Mouse (Mus musculus): ENCODE measurements at regions not wholly inside any gene's neighbourhood (a gene's known extent, or its start where the extent isn't known, plus 50 kb on each side); places are given as distances from the start of the nearest gene placed in this dataset.

DNA sequence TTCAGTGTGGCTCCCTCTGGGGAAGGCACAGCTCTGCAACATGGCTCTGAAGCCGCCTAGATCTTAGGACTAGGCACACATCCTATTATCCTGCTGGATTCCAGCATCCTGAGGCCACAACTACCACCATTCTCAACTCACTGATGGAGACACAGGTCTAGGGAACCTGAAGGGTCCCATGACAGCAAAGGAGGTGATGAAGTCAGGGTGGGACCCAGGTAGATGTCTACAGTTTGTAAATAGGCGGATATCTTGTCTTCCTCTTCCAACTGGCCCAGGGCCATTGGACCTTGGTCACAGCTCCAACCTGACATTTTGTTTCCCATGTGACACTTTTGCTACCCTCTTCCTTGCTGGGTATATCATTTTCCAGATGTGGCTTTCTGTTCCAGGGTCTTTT is 106.4 kb downstream of the Vapb start:
- DNase-seq: no peak
- no peak overlapping the region for H3K4me3 ChIP-seq (ENCODE audit: insufficient read depth, low read depth, low read length)
- WGBS: 95% methylated on average over 2 of the region's 2 CpGs
- H3K27ac ChIP-seq (ENCODE audit: insufficient read depth, low read depth, low read length): no peak overlapping the region
- TF ChIP-seq POLR2A (IDR thresholded peaks at IDR 0.05; ENCODE audit: low read depth, low read length) (no peak), CTCF (conservative IDR thresholded peaks at IDR 0.05; ENCODE audit: insufficient read depth, insufficient read length, low read depth, low read length) (no peak)
- 0 out of 2 replicates have a peak, but pooled peaks cover 4% of the 10 kb centered on the region for H3K4me1 ChIP-seq (ENCODE audit: control insufficient read depth, insufficient read depth, low read length)
- H3K36me3 ChIP-seq (ENCODE audit: control insufficient read depth, insufficient read depth, low read length): no peaks in the 10 kb centered on the region
- no peaks in the 10 kb centered on the region for H3K27me3 ChIP-seq (replicated peaks; ENCODE audit: control insufficient read depth, insufficient read depth, low read length)

GRCm38 (mm10) chr2:173844524-173844923 is 107.2 kb downstream of the Vapb start:
- WGBS: 83% methylated on average over 3 of the region's 3 CpGs
- Histone ChIP-seq H3K36me3 (ENCODE audit: control insufficient read depth, insufficient read depth, low read length) (no peaks in the 10 kb centered on the region), H3K4me1 (ENCODE audit: control insufficient read depth, insufficient read depth, low read length) (0 out of 2 replicates have a peak, but pooled peaks cover 4% of the 10 kb centered on the region), H3K4me3 (ENCODE audit: insufficient read depth, low read depth, low read length) (no peak overlapping the region), H3K27me3 (replicated peaks; ENCODE audit: control insufficient read depth, insufficient read depth, low read length) (no peaks in the 10 kb centered on the region), H3K27ac (ENCODE audit: insufficient read depth, low read depth, low read length) (no peak overlapping the region)
- DNase-seq: no peak
- TF ChIP-seq CTCF (conservative IDR thresholded peaks at IDR 0.05; ENCODE audit: insufficient read depth, insufficient read length, low read depth, low read length): no peak
- no peak for TF ChIP-seq POLR2A (IDR thresholded peaks at IDR 0.05; ENCODE audit: low read depth, low read length)

DNA sequence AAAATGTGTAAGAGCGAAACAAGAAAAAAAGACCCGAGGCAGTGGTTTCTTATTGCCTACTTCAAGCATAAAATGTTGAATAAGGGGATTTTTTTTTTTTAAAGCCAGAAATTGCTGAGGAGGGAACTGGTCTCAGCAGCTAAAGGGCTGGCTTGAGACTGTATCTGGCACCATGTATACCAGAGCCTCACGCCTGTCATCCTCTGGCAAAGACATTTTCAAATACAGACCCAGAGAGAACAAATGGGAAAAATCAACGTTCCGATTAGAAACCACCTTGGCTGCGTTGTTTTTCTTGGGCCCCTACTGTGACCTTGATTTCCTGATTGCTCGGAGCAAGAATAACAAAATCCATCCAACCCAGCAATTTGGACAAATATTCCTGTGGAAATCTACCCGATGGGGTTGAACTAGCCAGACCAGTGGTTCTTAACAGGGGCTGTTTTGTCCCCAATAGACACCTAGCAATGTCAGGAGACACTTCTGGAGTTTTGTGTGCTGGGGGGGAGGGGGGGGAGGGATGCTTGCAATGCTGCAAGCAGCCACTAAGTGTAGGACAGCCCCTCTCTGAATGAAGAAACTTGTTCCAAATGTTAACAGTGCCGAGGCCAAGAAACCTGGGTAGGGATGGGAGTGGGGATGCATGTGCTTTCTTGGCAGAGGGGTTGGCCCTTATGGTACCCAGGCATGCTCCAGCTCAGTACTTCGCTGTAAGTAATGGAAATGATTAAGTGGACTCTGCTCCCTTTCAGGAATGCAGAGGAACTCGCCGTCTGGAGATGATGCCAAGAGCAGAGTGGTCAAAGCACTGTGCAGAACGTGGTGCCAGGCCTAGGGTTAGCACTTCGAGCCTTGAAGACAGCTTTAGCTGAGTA is 108.1 kb downstream of the Vapb start:
- DNase-seq: peak; percentile 62

DNA sequence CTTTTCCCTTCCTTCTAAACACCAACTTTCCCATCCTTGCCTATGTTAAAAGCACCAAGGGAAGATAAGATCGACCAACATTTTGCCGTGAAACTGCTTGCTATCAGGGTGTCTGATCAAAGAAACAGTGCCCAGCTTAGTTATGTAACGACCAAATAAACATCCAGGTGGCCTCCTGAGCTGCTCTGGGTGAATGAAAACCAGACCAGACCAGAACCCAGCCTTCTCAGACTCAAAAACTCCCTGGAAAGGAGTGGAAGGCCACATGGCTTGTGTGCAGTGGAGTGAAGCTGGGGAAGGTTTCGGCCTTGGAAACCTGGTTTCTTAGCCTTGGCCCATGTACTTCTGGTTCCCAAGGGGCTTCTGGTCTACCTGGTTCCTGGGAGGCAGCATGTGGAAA is 113.7 kb downstream of the Vapb start:
- Histone ChIP-seq H3K4me3 (ENCODE audit: insufficient read depth, low read depth, low read length) (no peak overlapping the region), H3K36me3 (ENCODE audit: control insufficient read depth, insufficient read depth, low read length) (no peaks in the 10 kb centered on the region), H3K4me1 (ENCODE audit: control insufficient read depth, insufficient read depth, low read length) (no peaks in the 10 kb centered on the region), H3K27me3 (replicated peaks; ENCODE audit: control insufficient read depth, insufficient read depth, low read length) (no peaks in the 10 kb centered on the region), H3K27ac (ENCODE audit: insufficient read depth, low read depth, low read length) (0 out of 2 replicates have a peak overlapping the region, but pooled peaks have one; percentile 37)
- TF ChIP-seq CTCF (conservative IDR thresholded peaks at IDR 0.05; ENCODE audit: insufficient read depth, insufficient read length, low read depth, low read length) (no peak), POLR2A (IDR thresholded peaks at IDR 0.05; ENCODE audit: low read depth, low read length) (no peak)
- 46% methylated on average over 4 of the region's 4 CpGs for WGBS
- DNase-seq: peak; percentile 22

More for the DNA sequence above, 108.1 kb downstream of the Vapb start:
- Histone ChIP-seq H3K4me3 (ENCODE audit: insufficient read depth, low read depth, low read length) (no peak overlapping the region), H3K4me1 (ENCODE audit: control insufficient read depth, insufficient read depth, low read length) (0 out of 2 replicates have a peak, but pooled peaks cover 4% of the 10 kb centered on the region), H3K36me3 (ENCODE audit: control insufficient read depth, insufficient read depth, low read length) (no peaks in the 10 kb centered on the region), H3K27ac (ENCODE audit: insufficient read depth, low read depth, low read length) (no peak overlapping the region), H3K27me3 (replicated peaks; ENCODE audit: control insufficient read depth, insufficient read depth, low read length) (no peaks in the 10 kb centered on the region)
- WGBS: 33% methylated on average over 14 of the region's 14 CpGs
- TF ChIP-seq CTCF (conservative IDR thresholded peaks at IDR 0.05; ENCODE audit: insufficient read depth, insufficient read length, low read depth, low read length): no peak
- TF ChIP-seq POLR2A (IDR thresholded peaks at IDR 0.05; ENCODE audit: low read depth, low read length): no peak

DNA sequence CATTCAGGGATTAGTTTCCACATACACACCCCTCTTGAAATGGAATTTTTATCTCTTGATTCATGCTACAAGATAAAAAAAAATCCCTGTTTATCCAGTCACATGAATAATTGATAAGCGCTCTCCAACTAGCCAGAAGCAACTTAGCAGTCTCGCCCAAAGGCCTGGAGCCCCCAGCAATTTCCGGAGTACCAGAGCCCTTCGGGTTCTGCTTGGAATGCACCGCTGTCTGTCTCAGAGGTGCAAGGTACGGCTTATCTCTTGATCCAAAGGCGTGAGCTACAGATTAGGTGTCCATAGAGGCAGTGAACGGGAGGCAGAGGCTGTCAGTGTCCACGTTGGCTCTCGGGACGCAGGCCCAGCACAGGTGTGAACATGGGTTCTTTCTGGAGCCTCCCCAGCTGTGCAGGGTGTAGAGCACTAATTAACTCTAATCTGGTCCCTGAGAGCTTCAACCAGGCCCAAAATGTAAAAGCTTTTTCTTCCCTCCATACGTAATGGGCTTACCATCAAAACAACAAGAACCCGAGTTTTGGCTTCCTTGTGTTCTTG is 116.9 kb downstream of the Vapb start:
- no peak for TF ChIP-seq POLR2A (IDR thresholded peaks at IDR 0.05; ENCODE audit: low read depth, low read length)
- no peak for TF ChIP-seq CTCF (conservative IDR thresholded peaks at IDR 0.05; ENCODE audit: insufficient read depth, insufficient read length, low read depth, low read length)
- H3K4me1 ChIP-seq (ENCODE audit: control insufficient read depth, insufficient read depth, low read length): no peaks in the 10 kb centered on the region
- no peak overlapping the region for H3K27ac ChIP-seq (ENCODE audit: insufficient read depth, low read depth, low read length)
- no peak overlapping the region for H3K4me3 ChIP-seq (ENCODE audit: insufficient read depth, low read depth, low read length)
- H3K27me3 ChIP-seq (replicated peaks; ENCODE audit: control insufficient read depth, insufficient read depth, low read length): no peaks in the 10 kb centered on the region
- WGBS: 70% methylated on average over 13 of the region's 13 CpGs
- DNase-seq: no peak
- no peaks in the 10 kb centered on the region for H3K36me3 ChIP-seq (ENCODE audit: control insufficient read depth, insufficient read depth, low read length)

DNA sequence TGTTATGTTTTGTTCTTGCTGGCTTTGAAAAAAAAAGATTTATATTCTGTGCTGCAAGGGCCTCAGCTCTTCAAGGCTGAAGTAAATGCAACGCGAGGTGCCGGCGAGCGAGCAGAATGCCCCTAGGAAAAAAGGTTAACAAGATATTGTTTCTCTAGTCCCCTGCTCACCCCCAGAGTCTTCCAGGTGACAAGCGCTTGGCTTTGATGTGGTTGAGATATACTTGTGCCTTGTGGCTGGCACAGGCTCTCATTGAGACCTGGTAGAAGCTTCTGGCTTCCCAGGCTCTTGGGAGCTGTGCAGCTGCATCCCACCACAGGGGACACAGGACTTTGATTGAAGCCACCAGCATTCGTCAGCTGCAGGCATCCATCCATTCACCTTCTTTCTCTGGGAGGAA is 117.5 kb downstream of the Vapb start:
- no peaks in the 10 kb centered on the region for H3K4me1 ChIP-seq (ENCODE audit: control insufficient read depth, insufficient read depth, low read length)
- H3K36me3 ChIP-seq (ENCODE audit: control insufficient read depth, insufficient read depth, low read length): no peaks in the 10 kb centered on the region
- 66% methylated on average over 7 of the region's 7 CpGs for WGBS
- DNase-seq: no peak
- H3K27me3 ChIP-seq (replicated peaks; ENCODE audit: control insufficient read depth, insufficient read depth, low read length): no peaks in the 10 kb centered on the region
- H3K4me3 ChIP-seq (ENCODE audit: insufficient read depth, low read depth, low read length): no peak overlapping the region
- TF ChIP-seq POLR2A (IDR thresholded peaks at IDR 0.05; ENCODE audit: low read depth, low read length) (no peak), CTCF (conservative IDR thresholded peaks at IDR 0.05; ENCODE audit: insufficient read depth, insufficient read length, low read depth, low read length) (no peak)
- no peak overlapping the region for H3K27ac ChIP-seq (ENCODE audit: insufficient read depth, low read depth, low read length)

- H3K4me1 ChIP-seq (ENCODE audit: control insufficient read depth, insufficient read depth, low read length): no peaks in the 10 kb centered on the region
- 47% methylated on average over 4 of the region's 4 CpGs for WGBS
- DNase-seq: no peak
- no peaks in the 10 kb centered on the region for H3K36me3 ChIP-seq (ENCODE audit: control insufficient read depth, insufficient read depth, low read length)
- H3K27ac ChIP-seq (ENCODE audit: insufficient read depth, low read depth, low read length): no peak overlapping the region
- TF ChIP-seq CTCF (conservative IDR thresholded peaks at IDR 0.05; ENCODE audit: insufficient read depth, insufficient read length, low read depth, low read length) (no peak), POLR2A (IDR thresholded peaks at IDR 0.05; ENCODE audit: low read depth, low read length) (no peak)
- H3K27me3 ChIP-seq (replicated peaks; ENCODE audit: control insufficient read depth, insufficient read depth, low read length): no peaks in the 10 kb centered on the region
- no peak overlapping the region for H3K4me3 ChIP-seq (ENCODE audit: insufficient read depth, low read depth, low read length)
Observed at GRCm38 (mm10) chr2:173855296-173855695, 118.0 kb downstream of the Vapb start.
